Mouse (Mus musculus) CD4-positive, CD25-positive, alpha-beta regulatory T cell, adult 2 months (primary cell): ENCODE measurements around the gene Gm9887.
A peak's percentile ranks its signal among the peaks of the same experiment; 100 is the strongest.

Source experiments
- DNase-seq: peaks from one replicate; pipeline ENCODE4 v3.0.0-alpha.2; 2012; ENCODE audit warnings: low read depth, low spot score

Gm9887 gene

GRCm38 (mm10) chr12:69360997-69361899, 11.0 kb downstream of the Gm9887 start:
- peak; percentile 99 for DNase-seq

- DNase-seq, result peak; percentile 86
Observed at GRCm38 (mm10) chr12:69360655-69360996, 11.6 kb downstream of the Gm9887 start.

GRCm38 (mm10) chr12:69357300-69357646, 15.0 kb downstream of the Gm9887 start:
- DNase-seq, result no peak

DNA sequence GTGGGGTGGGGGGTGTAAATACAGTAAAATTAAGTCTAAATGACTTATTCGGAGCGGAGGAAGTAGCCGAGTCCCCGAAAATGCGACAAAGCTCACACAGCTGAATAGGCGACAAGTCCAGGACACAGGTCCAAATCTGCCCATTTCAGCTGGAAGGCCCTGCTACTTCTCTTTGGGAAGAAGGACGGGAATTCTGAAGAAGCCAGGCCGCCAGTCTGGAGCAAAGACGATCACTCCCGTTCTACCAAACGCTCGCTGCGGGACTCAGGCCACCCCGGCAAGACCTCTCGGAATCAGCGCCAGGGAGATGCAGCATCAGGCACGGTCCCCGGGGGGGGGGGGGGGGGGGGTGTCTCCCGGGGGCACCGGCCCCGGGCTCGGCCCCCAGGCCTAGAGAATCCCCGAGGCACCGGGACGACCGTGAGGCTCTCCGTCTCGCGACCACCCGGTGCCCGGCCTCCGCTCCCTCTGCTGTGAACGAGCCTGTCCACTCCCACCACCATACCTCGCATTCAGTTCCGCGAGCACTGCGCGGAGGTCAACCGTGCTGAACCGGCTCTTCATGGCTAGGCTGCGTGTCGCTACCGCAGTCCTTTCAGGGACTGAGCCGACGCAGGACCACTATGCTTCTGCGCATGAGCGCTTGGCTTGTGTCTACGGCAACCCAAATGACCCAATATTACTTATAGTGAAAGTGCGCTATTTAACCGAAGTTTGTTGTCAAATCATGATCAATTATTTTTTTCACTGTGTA, 15.5 kb downstream of the Gm9887 start, which contains the start of gene Nemf:
TSS of gene Nemf (minus strand) at position 620 of the 754 bp plus-strand sequence.
- DNase-seq, result peak; percentile 90

DNA sequence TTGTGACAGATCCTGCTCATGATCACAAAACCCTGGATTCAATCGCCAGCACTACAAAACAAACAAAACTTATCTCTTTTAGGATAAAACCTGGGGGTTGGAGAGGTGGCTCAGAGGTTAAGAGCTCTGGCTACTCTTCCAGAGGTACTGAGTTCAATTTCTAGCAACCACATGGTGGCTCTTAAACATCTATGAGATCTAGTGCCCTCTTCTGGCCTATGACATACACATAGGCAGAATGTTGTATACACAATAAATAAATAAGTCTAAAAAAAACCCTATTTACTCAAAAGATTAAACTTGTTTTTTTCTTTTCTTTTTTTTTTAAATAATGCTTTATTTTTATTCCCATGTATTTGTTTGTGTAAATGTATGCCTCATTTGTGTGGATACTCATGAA, 20.6 kb downstream of the Gm9887 start:
- DNase-seq, result peak; percentile 66

GRCm38 (mm10) chr12:69349928-69350327, 22.3 kb downstream of the Gm9887 start:
- DNase-seq, result no peak

DNA sequence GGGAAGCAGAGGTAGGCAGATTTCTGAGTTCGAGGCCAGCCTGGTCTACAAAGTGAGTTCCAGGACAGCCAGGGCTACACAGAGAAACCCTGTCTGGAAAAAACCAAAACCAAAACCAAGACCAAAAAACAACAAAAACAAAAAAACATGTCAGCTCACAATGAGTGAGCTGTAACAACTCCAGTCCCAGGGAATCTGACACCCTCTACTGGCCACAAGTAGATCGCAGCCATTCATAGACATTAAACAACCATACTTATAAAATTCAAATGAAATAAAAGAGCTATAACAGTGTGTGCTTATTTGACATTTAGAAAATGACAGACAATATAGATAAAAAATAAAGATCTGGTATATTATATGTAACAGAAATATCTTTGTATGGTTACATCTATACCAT, 38.7 kb downstream of the Gm9887 start:
- peak; percentile 79 for DNase-seq

GRCm38 (mm10) chr12:69332147-69332546, 40.1 kb downstream of the Gm9887 start:
- DNase-seq, result no peak

GRCm38 (mm10) chr12:69331187-69331586, 41.1 kb downstream of the Gm9887 start:
- DNase-seq, result no peak
